Comparison of ENCODE assay signal across 9 mouse cellular contexts in genomic region chr2:154570666-154571065, GRCm38 (mm10). TPM values are rescaled to one million over a fixed set of nuclear protein-coding genes. Genes with fewer than 3 reads are reported as not detected.
DNase-seq lines count a peak whose midpoint lies in the region; ATAC-seq and TF ChIP-seq lines count a peak whose summit lies in the region.
"Had no signal": no experiment of that assay in that cellular context is flagged by ENCODE, and none has a peak within 500 bp of the region (broad histone marks: within the 10 kb centered on the region; RNA-seq: fewer than 3 reads in every experiment).

No protein-coding gene starts in this region.

- no peaks in the 10 kb centered on the region for H3K27me3 ChIP-seq in neural tube, embryonic 12.5 days (replicated peaks)
- no peaks in the 10 kb centered on the region for H3K27me3 ChIP-seq in limb, embryonic 14.5 days (ENCODE audit: control insufficient read depth, insufficient read depth, low read length)
- H3K27me3 ChIP-seq in stomach, embryonic 16.5 days (ENCODE audit: control insufficient read depth, insufficient read depth, low read length): no peaks in the 10 kb centered on the region

- H3K27ac ChIP-seq in neural tube, embryonic 12.5 days: no peak overlapping the region
- no peak overlapping the region for H3K27ac ChIP-seq in limb, embryonic 14.5 days (replicated peaks; ENCODE audit: low read depth, low read length)
- H3K27ac ChIP-seq in stomach, embryonic 16.5 days (ENCODE audit: low read length): peak overlapping the region; percentile 83; the same call in 1 of the 2 replicates

- ATAC-seq in neural tube, embryonic 12.5 days (ENCODE audit: low FRiP score, low read depth): no peak
- no peak for ATAC-seq in limb, embryonic 14.5 days (ENCODE audit: low FRiP score, low read depth)
- ATAC-seq in stomach, embryonic 16.5 days (ENCODE audit: insufficient read depth, low FRiP score): no peak

- no peaks in the 10 kb centered on the region for H3K36me3 ChIP-seq in neural tube, embryonic 12.5 days
- no peaks in the 10 kb centered on the region for H3K36me3 ChIP-seq in limb, embryonic 14.5 days (ENCODE audit: control insufficient read depth, insufficient read depth, low read length)
- H3K36me3 ChIP-seq in stomach, embryonic 16.5 days (ENCODE audit: control insufficient read depth, insufficient read depth, low read length): no peaks in the 10 kb centered on the region

- H3K4me2 ChIP-seq in neural tube, embryonic 12.5 days (replicated peaks): peak overlapping the region; percentile 96
- H3K4me2 ChIP-seq in limb, embryonic 14.5 days (replicated peaks; ENCODE audit: low read depth, low read length, severe bottlenecking): peak overlapping the region; percentile 56; the same call in 1 of the 2 replicates
- peak overlapping the region; percentile 76 for H3K4me2 ChIP-seq in stomach, embryonic 16.5 days (ENCODE audit: low read depth, low read length)

- H3K4me3 ChIP-seq in neural tube, embryonic 12.5 days: no peak overlapping the region
- no peak overlapping the region for H3K4me3 ChIP-seq in limb, embryonic 14.5 days (replicated peaks; ENCODE audit: low read length)
- H3K4me3 ChIP-seq in stomach, embryonic 16.5 days (replicated peaks; ENCODE audit: low read length): no peak overlapping the region

- H3K4me1 ChIP-seq in neural tube, embryonic 12.5 days: peaks cover 43% of the 10 kb centered on the region
- H3K4me1 ChIP-seq in limb, embryonic 14.5 days (ENCODE audit: control insufficient read depth, insufficient read depth, low read length): peaks cover 32% of the 10 kb centered on the region
- H3K4me1 ChIP-seq in stomach, embryonic 16.5 days (ENCODE audit: control insufficient read depth, insufficient read depth, low read length): peaks cover 42% of the 10 kb centered on the region

- no peak overlapping the region for H3K9ac ChIP-seq in neural tube, embryonic 12.5 days
- H3K9ac ChIP-seq in limb, embryonic 14.5 days (ENCODE audit: low read depth, low read length, severe bottlenecking): no peak overlapping the region
- H3K9ac ChIP-seq in stomach, embryonic 16.5 days (ENCODE audit: low read length): no peak overlapping the region

- H3K9me3 ChIP-seq in neural tube, embryonic 12.5 days: no peaks in the 10 kb centered on the region
- no peaks in the 10 kb centered on the region for H3K9me3 ChIP-seq in limb, embryonic 14.5 days (ENCODE audit: control insufficient read depth, low read length)
- no peaks in the 10 kb centered on the region for H3K9me3 ChIP-seq in stomach, embryonic 16.5 days (replicated peaks; ENCODE audit: control insufficient read depth, low read length)

- peak; percentile 27 for DNase-seq in cerebellum, adult 9-11 months
- DNase-seq in cerebellum, postnatal 14 days: no peak
- no peak for DNase-seq in neural tube, embryonic 10.5 days (ENCODE audit: extremely low spot score, low spot score)
- no peak for DNase-seq in limb, embryonic 14.5 days (ENCODE audit: low spot score)
- DNase-seq in cerebellum, adult 11 months: no peak
- no peak for DNase-seq in adrenal gland, adult 18-20 months (ENCODE audit: low spot score in 2 of 2)

- 69% methylated on average over 4 of the region's 4 CpGs for whole genome bisulfite sequencing in neural tube, embryonic 12.5 days
- 73% methylated on average over 4 of the region's 4 CpGs for WGBS in limb, embryonic 14.5 days
- 57% methylated on average over 4 of the region's 4 CpGs for WGBS in stomach, embryonic 16.5 days

- no peak for TF ChIP-seq POLR2A in limb, embryonic 14.5 days (IDR thresholded peaks at IDR 0.05; ENCODE audit: borderline replicate concordance, extremely low read depth, insufficient read depth, insufficient read length)

RNA-seq across cellular contexts. Expression of gene E2f1, which starts 1.0 kb away (rescaled TPM):
- polyA plus RNA-seq in neural tube, embryonic 12.5 days (2016; fragmentation: Nextera tagmentation; extraction: Ambion mirVana): 29.9 and 30.8 TPM in 2 replicates
- 38.3 and 41.8 TPM in 2 replicates for polyA plus RNA-seq in limb, embryonic 14.5 days (2012; rRNA removed)
- polyA plus RNA-seq in limb, embryonic 14.5 days (2014; fragmentation: Nextera tagmentation; extraction: Ambion mirVana): 9.3 and 9.4 TPM in 2 replicates
- 8.1 and 9.3 TPM in 2 replicates for polyA plus RNA-seq in stomach, embryonic 16.5 days (2015; fragmentation: Nextera tagmentation; extraction: Ambion mirVana)
- total RNA-seq in adrenal gland, adult 18-20 months (2021): 1 to 10 TPM; 7.5 to 8.9 TPM

RNA-seq across cellular contexts. Expression of gene Necab3, which starts 12.0 kb away (rescaled TPM):
- 15.6 and 18.2 TPM in 2 replicates for polyA plus RNA-seq in neural tube, embryonic 12.5 days (2016; fragmentation: Nextera tagmentation; extraction: Ambion mirVana)
- polyA plus RNA-seq in limb, embryonic 14.5 days (2012; rRNA removed): 6.7 and 8.0 TPM in 2 replicates
- polyA plus RNA-seq in limb, embryonic 14.5 days (2014; fragmentation: Nextera tagmentation; extraction: Ambion mirVana): 3.8 and 3.9 TPM in 2 replicates
- polyA plus RNA-seq in stomach, embryonic 16.5 days (2015; fragmentation: Nextera tagmentation; extraction: Ambion mirVana): 1.4 and 1.7 TPM in 2 replicates
- 1 to 10 TPM in 1 of 2 experiments, under 1 TPM in 1; 0.86 to 1.6 TPM for total RNA-seq in adrenal gland, adult 18-20 months (2021)

RNA-seq across cellular contexts. Expression of gene Actl10, which starts 19.1 kb away (rescaled TPM):
- 0.47 and 1.0 TPM in 2 replicates for polyA plus RNA-seq in neural tube, embryonic 12.5 days (2016; fragmentation: Nextera tagmentation; extraction: Ambion mirVana)
- 0.09 TPM in 1 of 2 replicates, not detected in the other for polyA plus RNA-seq in limb, embryonic 14.5 days (2012; rRNA removed)
- polyA plus RNA-seq in limb, embryonic 14.5 days (2014; fragmentation: Nextera tagmentation; extraction: Ambion mirVana): 0.21 and 0.30 TPM in 2 replicates
- polyA plus RNA-seq in stomach, embryonic 16.5 days (2015; fragmentation: Nextera tagmentation; extraction: Ambion mirVana): 0.14 TPM in 1 of 2 replicates, not detected in the other
- under 1 TPM in 1 of 2 experiments, not detected in 1; 0.19 TPM for total RNA-seq in adrenal gland, adult 18-20 months (2021)

RNA-seq across cellular contexts. Expression of gene 1700003F12Rik, which starts 23.8 kb away (rescaled TPM):
- polyA plus RNA-seq in neural tube, embryonic 12.5 days (2016; fragmentation: Nextera tagmentation; extraction: Ambion mirVana): 2.2 and 3.2 TPM in 2 replicates
- 0.48 and 0.59 TPM in 2 replicates for polyA plus RNA-seq in limb, embryonic 14.5 days (2012; rRNA removed)
- polyA plus RNA-seq in limb, embryonic 14.5 days (2014; fragmentation: Nextera tagmentation; extraction: Ambion mirVana): 0.91 and 1.4 TPM in 2 replicates
- 0.59 and 1.6 TPM in 2 replicates for polyA plus RNA-seq in stomach, embryonic 16.5 days (2015; fragmentation: Nextera tagmentation; extraction: Ambion mirVana)
- total RNA-seq in adrenal gland, adult 18-20 months (2021): under 1 TPM in 1 of 2 experiments, not detected in 1; 0.46 TPM
- total RNA-seq: gastrocnemius, adult 8-10 months had no signal

RNA-seq across cellular contexts. Expression of gene Pxmp4, which starts 32.8 kb away (rescaled TPM):
- 16.5 TPM in 2 replicates for polyA plus RNA-seq in neural tube, embryonic 12.5 days (2016; fragmentation: Nextera tagmentation; extraction: Ambion mirVana)
- 20.6 and 21.2 TPM in 2 replicates for polyA plus RNA-seq in limb, embryonic 14.5 days (2012; rRNA removed)
- polyA plus RNA-seq in limb, embryonic 14.5 days (2014; fragmentation: Nextera tagmentation; extraction: Ambion mirVana): 27.0 and 27.6 TPM in 2 replicates
- polyA plus RNA-seq in stomach, embryonic 16.5 days (2015; fragmentation: Nextera tagmentation; extraction: Ambion mirVana): 32.4 and 35.1 TPM in 2 replicates
- total RNA-seq in adrenal gland, adult 18-20 months (2021): 10 to 100 TPM; 30.1 to 33.9 TPM
